Mouse (Mus musculus) bone marrow, adult 2 months (tissue): ENCODE results near the gene Ramp2.

Experiments
- CTCF ChIP-seq: fragments of 200-500 bp; IDR thresholded peaks from 2 replicates; pipeline ENCODE4 v1.5.1; 2011; ENCODE audit warnings: low read length, control low read depth; ENCODE audit not compliant: control insufficient read depth, insufficient read depth
- POLR2A ChIP-seq: fragments of 200-500 bp; IDR thresholded peaks from 2 replicates; pipeline ENCODE4 v1.6.1; 2011; ENCODE audit warnings: low read depth, mild to moderate bottlenecking, control low read depth, low read length, borderline replicate concordance; ENCODE audit not compliant: control insufficient read depth

DNA sequence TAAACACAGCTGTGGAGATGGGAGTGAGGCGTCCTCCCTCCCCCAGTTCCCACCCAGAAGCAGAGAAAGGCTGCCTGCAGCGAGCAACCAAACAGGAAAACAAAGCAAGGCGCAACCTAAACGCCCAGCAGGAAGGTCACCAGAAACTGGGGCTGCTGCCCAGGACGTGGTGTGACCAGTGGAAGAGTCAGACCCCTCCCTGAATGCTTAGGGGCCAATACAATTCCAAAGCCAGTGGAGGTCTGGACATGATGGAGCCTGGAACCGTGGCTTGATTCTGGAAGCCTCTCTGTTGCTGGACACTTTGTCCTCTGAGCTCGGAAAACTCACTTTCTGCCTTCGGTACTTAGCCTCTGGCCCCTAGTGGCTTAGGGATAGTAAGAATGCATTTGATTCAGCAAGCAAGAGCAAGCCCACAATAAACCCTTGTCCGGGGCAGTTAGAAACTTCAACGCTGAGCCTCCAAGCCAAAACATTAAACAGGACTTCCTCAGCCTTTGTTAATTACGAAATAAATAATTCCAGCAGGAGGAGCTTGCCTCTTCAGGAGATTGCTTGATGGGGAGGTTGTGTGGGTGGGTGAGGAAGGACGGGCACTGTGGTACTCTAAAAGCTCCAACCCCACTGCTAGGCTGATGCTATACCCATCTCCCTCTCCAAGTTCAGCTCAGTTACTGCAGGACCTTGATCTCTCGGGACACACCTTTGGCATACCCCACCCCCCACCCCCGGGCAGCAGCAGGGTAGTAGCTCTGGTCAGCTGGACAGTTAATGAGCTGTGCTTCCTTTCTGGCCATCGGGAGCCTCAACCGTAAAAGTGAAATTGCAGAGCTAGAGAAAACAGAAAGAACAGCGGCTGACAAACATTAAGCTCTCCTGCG, 14.6 kb upstream of the Ramp2 start:
- TF ChIP-seq CTCF (no peak), POLR2A (no peak)
